Mouse (Mus musculus) cerebellum, postnatal 4 days (tissue): ENCODE measurements around the gene Tmem117.

Source experiments
- DNase-seq, 2 experiments: peaks; one replicate each; pipeline ENCODE4 v3.0.0; 2022; ENCODE audit warnings: low spot score in 2 of 2, mixed read lengths in 1 of 2

The Tmem117 gene

GRCm38 (mm10) chr15:95024401-95024800, 395.4 kb downstream of the Tmem117 start:
- no peak for DNase-seq

DNA sequence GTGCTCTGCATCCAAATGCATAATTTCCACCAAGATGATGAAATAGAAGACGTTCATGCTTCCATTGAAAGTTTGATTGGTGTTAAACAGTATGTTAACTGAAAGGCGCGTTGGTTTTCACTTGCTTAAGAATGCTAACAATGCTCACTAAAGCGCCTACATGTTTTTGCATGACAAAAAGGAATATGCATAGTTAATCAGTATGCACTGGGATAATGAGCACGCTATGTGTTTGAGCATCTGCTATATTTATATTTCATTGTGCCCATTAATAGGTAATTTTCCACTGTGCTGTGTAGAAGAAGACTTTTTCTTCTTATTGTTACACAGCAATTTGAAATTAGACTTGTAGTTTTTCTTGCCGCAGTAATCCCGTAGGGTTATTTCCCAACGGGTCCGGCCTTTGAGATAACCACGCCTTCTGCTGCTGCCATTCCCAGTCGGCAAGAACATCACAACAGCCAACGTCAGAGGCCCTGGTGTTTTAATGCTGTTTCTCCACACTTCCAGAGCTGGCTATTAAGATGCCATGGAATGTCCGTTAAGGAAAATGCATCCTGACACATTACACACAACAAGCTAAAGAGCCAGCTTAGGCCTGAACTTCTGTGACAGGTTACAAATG, 399.9 kb downstream of the Tmem117 start:
- no peak for DNase-seq

GRCm38 (mm10) chr15:95029487-95029875, 400.4 kb downstream of the Tmem117 start:
- no peak for DNase-seq

- no peak for DNase-seq
These were observed 413.4 kb downstream of the Tmem117 start for GRCm38 (mm10) chr15:95042437-95042836.

GRCm38 (mm10) chr15:95044011-95044410, 415.0 kb downstream of the Tmem117 start:
- DNase-seq = peak in 1 of 2 experiments; percentile 56

GRCm38 (mm10) chr15:95047486-95047885, 418.5 kb downstream of the Tmem117 start:
- no peak for DNase-seq

DNA sequence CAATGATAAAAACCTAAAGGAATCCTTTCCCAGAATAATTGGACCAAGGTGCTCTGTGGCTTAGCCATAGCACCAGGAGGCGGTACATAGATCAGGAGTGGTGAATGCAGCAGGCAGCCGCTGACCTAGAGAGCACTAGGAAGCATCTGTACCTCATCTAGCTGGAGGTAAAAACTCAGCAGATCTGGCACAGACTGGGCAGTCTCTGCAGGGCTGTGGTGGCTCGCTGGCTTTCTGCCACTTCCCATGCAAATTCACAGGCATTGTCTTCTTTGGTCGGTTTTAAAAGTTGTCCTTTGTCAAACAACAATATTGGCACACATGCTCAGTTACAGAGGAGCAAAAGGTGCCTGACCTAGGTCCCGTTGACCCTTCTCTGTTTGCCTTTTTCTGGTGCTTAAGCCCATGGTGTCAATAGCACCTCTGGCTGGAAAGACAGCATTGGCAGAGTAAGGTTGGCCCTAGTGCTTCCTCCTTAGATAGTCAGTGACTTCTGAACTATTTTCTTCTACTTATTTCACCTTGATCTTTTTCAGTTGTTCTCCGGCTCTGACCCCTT, 420.2 kb downstream of the Tmem117 start:
- DNase-seq = peak in 1 of 2 experiments; percentile 38

DNA sequence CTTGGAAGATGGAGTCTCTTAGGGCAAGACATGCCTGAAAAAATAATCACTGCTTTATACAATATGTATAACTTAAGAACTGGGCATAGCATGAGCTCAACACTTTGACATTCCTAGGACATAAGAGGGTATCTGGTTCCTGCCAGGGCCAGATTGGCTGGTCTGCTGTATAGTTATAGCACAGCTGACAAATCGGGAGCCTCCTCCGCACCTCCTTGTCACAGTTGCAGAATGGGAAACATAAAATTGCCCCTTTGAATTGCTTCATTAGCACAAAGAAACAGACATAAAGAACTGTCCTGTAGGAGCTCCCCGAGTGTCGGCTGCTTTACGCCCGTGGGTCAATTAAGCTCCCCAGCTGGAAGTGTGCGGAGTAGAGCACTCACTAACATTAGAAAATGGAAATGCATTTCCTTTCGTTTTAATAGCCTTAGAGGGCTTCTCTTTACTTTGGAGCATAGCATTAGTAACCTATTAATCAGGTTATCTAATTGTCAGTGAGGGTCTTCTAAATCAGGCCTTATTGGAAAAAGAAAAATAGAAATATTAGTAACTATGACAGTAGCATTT, 426.1 kb downstream of the Tmem117 start:
- no peak for DNase-seq

GRCm38 (mm10) chr15:95068023-95068422, 439.0 kb downstream of the Tmem117 start:
- DNase-seq = no peak

DNA sequence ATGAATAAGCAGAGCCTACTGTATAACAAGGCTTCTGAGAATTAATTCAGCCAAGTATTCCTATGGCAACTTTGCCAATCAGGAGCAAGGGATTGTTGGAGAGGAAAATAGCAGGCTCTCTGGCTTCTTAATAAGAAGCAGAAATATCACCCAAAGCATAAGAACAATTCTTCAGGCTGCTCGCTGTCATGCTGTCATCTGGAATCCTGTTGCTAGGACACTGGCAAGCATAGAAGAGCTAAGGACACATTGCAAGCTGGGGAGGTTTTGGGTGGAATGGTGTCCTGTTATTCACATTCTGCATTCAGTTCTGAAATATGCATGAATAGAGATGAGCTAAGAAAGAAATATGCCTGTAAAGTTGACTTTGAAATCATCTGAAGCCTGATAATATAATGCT, 439.8 kb downstream of the Tmem117 start:
- no peak for DNase-seq

DNA sequence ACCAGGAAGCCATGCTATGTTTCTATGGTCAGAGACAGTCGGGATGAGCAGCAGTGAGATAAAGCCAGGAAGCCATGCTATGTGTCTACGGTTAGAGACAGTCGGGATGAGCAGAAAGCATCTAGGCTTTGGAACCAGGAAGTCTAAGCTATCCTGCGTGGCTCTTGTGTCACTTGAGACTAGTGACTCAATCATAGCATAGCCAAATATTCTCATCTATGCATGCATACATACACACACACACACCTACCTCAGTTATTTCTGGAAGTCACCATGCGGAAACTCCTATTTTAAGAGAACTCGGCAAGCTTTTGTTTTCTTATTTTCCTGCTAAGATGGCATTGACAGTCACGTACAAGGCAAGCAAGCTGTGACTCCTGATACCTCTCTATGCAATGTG, 441.8 kb downstream of the Tmem117 start:
- DNase-seq = no peak

- no peak for DNase-seq
These were observed 446.3 kb downstream of the Tmem117 start for GRCm38 (mm10) chr15:95075356-95075755.

GRCm38 (mm10) chr15:95081654-95082053, 452.6 kb downstream of the Tmem117 start:
- DNase-seq = peak in 1 of 2 experiments; percentile 8

DNA sequence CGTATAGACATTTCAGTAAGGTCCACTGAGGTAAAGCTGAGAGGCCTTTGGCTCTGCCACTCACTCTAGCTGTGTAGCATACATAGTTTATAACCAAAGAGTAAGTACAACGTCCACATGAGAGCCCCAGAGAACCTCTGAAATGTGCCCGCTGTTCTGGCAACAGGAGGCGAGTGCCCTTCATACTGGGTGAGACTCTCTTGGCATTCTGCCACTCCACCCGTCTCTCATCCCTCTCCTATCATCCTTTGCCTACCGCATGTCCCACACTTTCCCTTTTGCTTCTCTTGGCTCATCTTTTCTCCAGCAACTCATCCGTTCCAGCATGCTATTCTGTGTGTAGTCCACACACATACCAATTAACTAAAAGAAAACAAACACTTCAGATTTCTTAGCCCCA, 456.9 kb downstream of the Tmem117 start:
- DNase-seq = no peak

- no peak for DNase-seq
These were observed 471.1 kb downstream of the Tmem117 start for GRCm38 (mm10) chr15:95100133-95100532.

DNA sequence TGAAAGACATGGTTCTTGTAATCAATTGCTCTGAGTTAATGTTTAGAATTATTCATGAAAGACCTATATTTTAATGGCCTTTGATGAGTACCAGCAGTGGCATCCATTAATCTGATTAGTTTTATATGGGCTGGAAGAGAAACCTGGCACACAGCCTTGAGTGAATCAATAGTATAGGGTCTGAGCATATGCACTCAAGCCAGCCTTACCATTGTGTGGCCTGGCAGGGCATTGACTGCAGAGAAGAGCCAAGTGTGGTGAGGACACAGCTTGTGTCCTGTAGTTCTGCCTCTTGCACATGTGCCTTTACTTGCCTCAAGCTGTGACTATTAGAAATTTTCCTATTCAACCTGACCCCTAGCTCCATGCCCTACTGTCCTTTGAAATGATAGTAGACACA, 472.5 kb downstream of the Tmem117 start:
- DNase-seq = no peak

DNA sequence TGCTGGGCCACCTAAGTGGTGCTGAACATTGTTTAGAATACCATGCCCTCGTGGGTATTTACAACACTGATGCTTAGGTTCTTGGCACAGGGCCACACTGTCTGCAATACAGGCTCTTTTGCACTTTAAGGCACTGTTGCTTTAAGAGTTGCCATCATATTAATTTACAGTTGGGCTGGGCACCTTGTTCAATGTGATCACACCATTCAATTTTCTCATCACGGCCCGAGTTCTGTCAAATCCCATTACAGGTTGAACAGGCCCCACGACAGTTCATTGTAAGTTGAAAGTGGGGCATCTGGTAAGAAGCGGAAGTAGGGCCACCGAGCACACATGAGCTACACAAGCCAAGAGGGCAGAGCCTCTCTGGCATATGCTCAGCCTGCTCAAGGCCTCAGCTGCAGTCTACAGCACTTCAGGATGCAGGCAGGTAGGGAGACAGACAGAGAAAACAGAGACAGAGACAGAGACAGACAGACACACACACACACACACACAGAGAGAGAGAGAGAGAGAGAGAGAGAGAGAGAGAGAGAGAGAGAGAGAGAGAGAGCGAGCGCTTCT, 478.3 kb downstream of the Tmem117 start:
- no peak for DNase-seq

- DNase-seq = no peak
These were observed 479.6 kb downstream of the Tmem117 start for GRCm38 (mm10) chr15:95108626-95109025.

GRCm38 (mm10) chr15:95131401-95131800, 502.4 kb downstream of the Tmem117 start:
- no peak for DNase-seq

GRCm38 (mm10) chr15:95135926-95136609, 507.0 kb downstream of the Tmem117 start:
- DNase-seq = no peak

DNA sequence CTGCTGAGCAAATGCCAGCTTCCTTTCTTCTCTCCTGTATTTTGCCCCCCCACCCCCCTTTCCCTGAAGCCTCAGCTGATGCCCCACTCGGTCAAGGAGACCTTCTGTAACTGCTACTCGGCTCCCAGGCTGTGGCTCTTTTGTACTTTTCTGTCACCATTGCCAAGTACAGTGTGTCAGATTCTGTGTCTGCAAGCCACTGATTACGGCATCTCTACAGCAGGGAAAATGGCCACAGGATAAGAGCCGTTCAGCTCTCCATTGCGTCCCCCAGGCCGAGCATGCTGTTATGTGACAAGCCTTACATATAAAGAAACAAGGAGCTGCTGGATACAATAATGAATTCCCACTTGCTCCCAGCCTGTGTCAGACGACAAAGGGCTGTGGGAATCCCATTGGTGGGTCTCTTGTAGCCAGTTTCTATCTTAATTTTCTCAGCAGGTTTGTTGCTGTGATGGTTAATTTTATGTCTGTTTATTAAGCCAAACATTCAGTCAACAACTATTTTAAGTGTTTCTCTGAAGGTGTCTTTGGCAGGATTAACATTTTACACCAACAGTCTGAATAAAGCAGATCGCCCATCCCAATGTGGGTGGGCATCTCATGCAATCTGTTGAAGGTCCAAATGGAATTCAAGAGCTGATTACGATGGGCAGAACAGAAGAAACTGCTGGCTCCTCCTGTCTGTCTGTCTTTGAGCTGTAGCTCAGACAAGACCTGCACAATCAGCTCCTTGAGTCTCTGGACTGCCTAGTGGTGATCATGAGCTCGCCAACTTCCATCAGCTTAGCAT, 508.2 kb downstream of the Tmem117 start:
- no peak for DNase-seq
